Mouse (Mus musculus) left cerebral cortex, adult 2 months (tissue): Measurements from ENCODE around the gene Zfp286. TPM values are rescaled to one million over a fixed set of nuclear protein-coding genes. Genes with fewer than 3 reads are reported as not detected.

ENCODE experiments used
- DNase-seq, 2 experiments: peaks; one replicate each; pipeline ENCODE4 v3.0.0; 2021 to 2022; ENCODE audit warnings: low spot score in 2 of 2, mixed read lengths in 1 of 2; ENCODE audit errors: extremely low spot score in 1 of 2
- H3K27ac ChIP-seq: fragments of 200-600 bp; 2 replicates; pipeline ENCODE4 v1.8.1; 2022
- H3K4me3 ChIP-seq: fragments of 200-600 bp; 2 replicates; pipeline ENCODE4 v1.8.1; 2022
- CTCF ChIP-seq: fragments of 200-600 bp; IDR thresholded peaks from 2 replicates; pipeline ENCODE4 v1.8.1; 2022; ENCODE audit warnings: antibody characterized with exemption, mild to moderate bottlenecking, moderate library complexity
- intact Hi-C: fragments of 180-260 bp; cut with DNase I; formaldehyde crosslinking; loops from one replicate; pipeline ENCODE4 v1.15.1; 2025
- long read RNA-seq, 2 experiments: library from polyadenylated mRNA; stranded (forward); transcript quantifications; one replicate each; pipeline ENCODE4 v2.0.0; 2021; ENCODE audit warnings: borderline mapping rate in 2 of 2
- total RNA-seq, 2 experiments: library from RNA; stranded (reverse); gene quantifications; 2 replicates each; pipeline ENCODE4 v1.2.3; 2021

The Zfp286 gene
- 10 to 100 TPM; 26.8 to 29.0 TPM for total RNA-seq
- long read RNA-seq, experiment 1, transcript Zfp286-202 (6 exons, 1,979 nt) = major isoform, 10 of 35 reads
- long read RNA-seq, experiment 1, transcript Zfp286-201 (6 exons, 3,051 nt) = minor isoform, 9 of 35 reads
- long read RNA-seq, experiment 1, partial matches to known transcripts = 4 of 35 reads
- long read RNA-seq, experiment 1, other reads (novel, unspliced or antisense) = 9 of 35 reads
- long read RNA-seq, experiment 2, transcript Zfp286-201 (6 exons, 3,051 nt) = minor isoform, 7 of 32 reads
- long read RNA-seq, experiment 2, transcript Zfp286-202 (6 exons, 1,979 nt) = major isoform, 8 of 32 reads
- long read RNA-seq, experiment 2, partial matches to known transcripts = 0 of 32 reads
- long read RNA-seq, experiment 2, other reads (novel, unspliced or antisense) = 14 of 32 reads

GRCm38 (mm10) chr11:62788935-62789616 lies at the start of gene Zfp286:
Gene Zfp286 (minus strand): TSS chr11:62789462.
- peak; percentile 91 for DNase-seq
- intact Hi-C loops = no loop called here
- TF ChIP-seq CTCF = no peak; the same call in 1 of the 2 replicates
- Histone ChIP-seq H3K27ac (peak within 1 kb of the TSS; percentile 45), H3K4me3 (peak within 1 kb of the TSS; percentile 72)

- no peak for DNase-seq
- no peak overlapping the region for H3K27ac ChIP-seq
- no peak for TF ChIP-seq CTCF
- no peak overlapping the region for H3K4me3 ChIP-seq
- intact Hi-C loops = no loop called here
Observed at GRCm38 (mm10) chr11:62831906-62832305, 42.6 kb upstream of the Zfp286 start.

- no peak overlapping the region for H3K27ac ChIP-seq
- H3K4me3 ChIP-seq = no peak overlapping the region
- TF ChIP-seq CTCF = no peak
- no peak for DNase-seq
- intact Hi-C loops = no loop called here
Observed at GRCm38 (mm10) chr11:62830387-62830786, 41.1 kb upstream of the Zfp286 start.

- TF ChIP-seq CTCF = no peak
Observed at GRCm38 (mm10) chr11:62827911-62828310, 38.6 kb upstream of the Zfp286 start.

GRCm38 (mm10) chr11:62827135-62827534 lies 37.9 kb upstream of the Zfp286 start:
- intact Hi-C loops = no loop called here
- TF ChIP-seq CTCF = no peak
- H3K4me3 ChIP-seq = no peak overlapping the region

More at GRCm38 (mm10) chr11:62827911-62828310, 38.6 kb upstream of the Zfp286 start:
- H3K4me3 ChIP-seq = no peak overlapping the region
- DNase-seq = no peak
- intact Hi-C loops = no loop called here
- no peak overlapping the region for H3K27ac ChIP-seq

GRCm38 (mm10) chr11:62826106-62826733 lies 37.0 kb upstream of the Zfp286 start:
- no peak for TF ChIP-seq CTCF
- H3K4me3 ChIP-seq = no peak overlapping the region
- DNase-seq = no peak
- no peak overlapping the region for H3K27ac ChIP-seq
- intact Hi-C loops = no loop called here

More at GRCm38 (mm10) chr11:62827135-62827534, 37.9 kb upstream of the Zfp286 start:
- H3K27ac ChIP-seq = no peak overlapping the region
- DNase-seq = no peak

- intact Hi-C loops = no loop called here
- H3K27ac ChIP-seq = no peak overlapping the region
- TF ChIP-seq CTCF = no peak
- DNase-seq = no peak
- H3K4me3 ChIP-seq = no peak overlapping the region
Observed at GRCm38 (mm10) chr11:62825222-62826105, 36.2 kb upstream of the Zfp286 start.

- intact Hi-C loops = no loop called here
- DNase-seq = no peak
- Histone ChIP-seq H3K4me3 (no peak overlapping the region), H3K27ac (no peak overlapping the region)
- no peak for TF ChIP-seq CTCF
Observed at GRCm38 (mm10) chr11:62824211-62824610, 34.9 kb upstream of the Zfp286 start.

GRCm38 (mm10) chr11:62821893-62822292 lies 32.6 kb upstream of the Zfp286 start:
- peak overlapping the region; percentile 56; the same call in 1 of the 2 replicates for H3K27ac ChIP-seq
- intact Hi-C loops = no loop called here
- H3K4me3 ChIP-seq = peak overlapping the region; percentile 17
- DNase-seq = no peak
- TF ChIP-seq CTCF = no peak

- intact Hi-C loops = no loop called here
- peak in 1 of 2 experiments; percentile 11 for DNase-seq
- Histone ChIP-seq H3K4me3 (peak overlapping the region; percentile 36), H3K27ac (peak overlapping the region; percentile 56)
- no peak for TF ChIP-seq CTCF
Observed at GRCm38 (mm10) chr11:62820661-62821437, 31.6 kb upstream of the Zfp286 start.
